Mouse (Mus musculus) limb, embryonic 12.5 days (tissue): ENCODE measurements around the gene Cpsf6. TPM values are rescaled to one million over a fixed set of nuclear protein-coding genes. Genes with fewer than 3 reads are reported as not detected.

Experiments used
- ATAC-seq: fragments of 200-750 bp; cut with Nextera tagmentation; 2 replicates; pipeline ENCODE4 v1.8.0; 2017; ENCODE audit warnings: low read depth, moderate TSS enrichment; ENCODE audit not compliant: insufficient number of reproducible peaks, insufficient read depth, low FRiP score, low TSS enrichment
- H3K27ac ChIP-seq: fragments of 300-500 bp; sonication (generic); 2 replicates; pipeline ENCODE4 v1.5.1; 2016; ENCODE audit warnings: mild to moderate bottlenecking, moderate library complexity
- H3K27me3 ChIP-seq: fragments of 300-500 bp; sonication (generic); 2 replicates; pipeline ENCODE4 v1.6.1; 2016; ENCODE audit warnings: mild to moderate bottlenecking, moderate library complexity
- H3K36me3 ChIP-seq: fragments of 300-500 bp; sonication (generic); 2 replicates; pipeline ENCODE4 v1.6.1; 2016; ENCODE audit warnings: mild to moderate bottlenecking, moderate library complexity
- H3K4me1 ChIP-seq: fragments of 300-500 bp; sonication (generic); replicated peaks from 2 replicates; pipeline ENCODE4 v1.6.1; 2016
- H3K4me2 ChIP-seq: fragments of 300-500 bp; sonication (generic); 2 replicates; pipeline ENCODE4 v1.6.1; 2016; ENCODE audit warnings: mild to moderate bottlenecking, moderate library complexity
- H3K4me3 ChIP-seq: fragments of 300-500 bp; sonication (generic); replicated peaks from 2 replicates; pipeline ENCODE4 v1.5.1; 2016; ENCODE audit warnings: mild to moderate bottlenecking
- H3K9ac ChIP-seq: fragments of 300-500 bp; sonication (generic); replicated peaks from 2 replicates; pipeline ENCODE4 v1.6.1; 2016; ENCODE audit warnings: mild to moderate bottlenecking, moderate library complexity
- H3K9me3 ChIP-seq: fragments of 300-500 bp; sonication (generic); 2 replicates; pipeline ENCODE4 v1.6.1; 2016; ENCODE audit warnings: mild to moderate bottlenecking, moderate library complexity
- WGBS: fragments of 180-500 bp; shearing (Covaris S2); methylation state at CpG from one replicate; pipeline ENCODE4 v1.1.7; 2016; 5-methylcytosine and 5-hydroxymethylcytosine counted together
- polyA plus RNA-seq: library from polyadenylated mRNA; unstranded; fragments of >200 nt; fragmentation: Nextera tagmentation; extraction: Ambion mirVana; gene quantifications from 2 replicates; pipeline ENCODE4 v1.2.1, GENCODE M21; 2016

Cpsf6 gene
- 231 and 234 TPM in 2 replicates for polyA plus RNA-seq

DNA sequence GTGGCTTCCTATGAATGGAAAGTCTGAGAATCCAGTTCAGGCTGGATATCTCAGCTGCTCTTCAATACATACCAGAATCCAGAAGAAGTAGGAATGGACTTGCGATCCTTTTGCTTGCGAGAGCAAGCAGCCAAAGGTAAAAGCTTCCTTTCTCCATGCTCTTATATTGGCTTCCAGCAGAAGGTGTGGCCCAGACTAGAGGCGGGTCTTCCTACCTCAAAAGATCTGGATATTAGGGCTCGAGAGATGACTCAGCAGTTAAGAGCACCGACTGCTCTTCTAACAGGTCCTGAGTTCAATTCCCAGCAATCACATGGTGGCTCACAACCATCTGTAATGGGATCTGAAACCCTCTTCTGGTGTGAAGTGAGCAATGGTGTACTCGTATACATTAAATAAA, at the start of gene Cpsf6:
Gene Cpsf6 (minus strand): TSS at position 108 of the 400 bp plus-strand sequence.
- Histone ChIP-seq H3K9me3 (no peaks in the 10 kb centered on the region), H3K9ac (no peak within 1 kb of the TSS), H3K4me3 (no peak within 1 kb of the TSS), H3K4me2 (no peak within 1 kb of the TSS), H3K36me3 (no peaks in the 10 kb centered on the region), H3K27ac (no peak within 1 kb of the TSS), H3K27me3 (no peaks in the 10 kb centered on the region), H3K4me1 (0 out of 2 replicates have a peak, but pooled peaks cover 4% of the 10 kb centered on the region)
- WGBS, result 86% methylated on average over 6 of the region's 6 CpGs
- no peak for ATAC-seq

DNA sequence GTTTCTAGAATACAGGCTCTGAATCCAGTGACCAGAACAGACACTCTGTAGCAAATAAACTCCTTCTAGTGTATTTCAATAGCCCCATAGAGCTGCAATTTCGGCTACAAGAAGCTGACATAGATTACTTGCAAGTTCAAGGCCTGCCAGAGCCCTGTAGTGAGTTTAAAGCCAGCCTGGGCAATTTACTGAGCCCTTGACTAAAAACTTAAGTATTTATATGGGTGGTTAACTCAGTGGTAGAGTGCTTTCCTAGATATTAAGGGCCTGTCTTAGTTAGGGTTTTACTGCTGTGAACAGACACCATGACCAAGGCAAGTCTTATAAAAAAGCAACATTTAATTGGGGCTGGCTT, 46.8 kb upstream of the Cpsf6 start:
- Histone ChIP-seq H3K9ac (no peak overlapping the region), H3K27ac (no peak overlapping the region), H3K9me3 (no peaks in the 10 kb centered on the region), H3K36me3 (no peaks in the 10 kb centered on the region), H3K4me2 (no peak overlapping the region), H3K4me1 (no peaks in the 10 kb centered on the region), H3K4me3 (no peak overlapping the region), H3K27me3 (peaks cover 12% of the 10 kb centered on the region; the same call in 1 of the 2 replicates)
- ATAC-seq, result no peak
- WGBS, result 70% methylated on average over 1 of the region's 1 CpGs

DNA sequence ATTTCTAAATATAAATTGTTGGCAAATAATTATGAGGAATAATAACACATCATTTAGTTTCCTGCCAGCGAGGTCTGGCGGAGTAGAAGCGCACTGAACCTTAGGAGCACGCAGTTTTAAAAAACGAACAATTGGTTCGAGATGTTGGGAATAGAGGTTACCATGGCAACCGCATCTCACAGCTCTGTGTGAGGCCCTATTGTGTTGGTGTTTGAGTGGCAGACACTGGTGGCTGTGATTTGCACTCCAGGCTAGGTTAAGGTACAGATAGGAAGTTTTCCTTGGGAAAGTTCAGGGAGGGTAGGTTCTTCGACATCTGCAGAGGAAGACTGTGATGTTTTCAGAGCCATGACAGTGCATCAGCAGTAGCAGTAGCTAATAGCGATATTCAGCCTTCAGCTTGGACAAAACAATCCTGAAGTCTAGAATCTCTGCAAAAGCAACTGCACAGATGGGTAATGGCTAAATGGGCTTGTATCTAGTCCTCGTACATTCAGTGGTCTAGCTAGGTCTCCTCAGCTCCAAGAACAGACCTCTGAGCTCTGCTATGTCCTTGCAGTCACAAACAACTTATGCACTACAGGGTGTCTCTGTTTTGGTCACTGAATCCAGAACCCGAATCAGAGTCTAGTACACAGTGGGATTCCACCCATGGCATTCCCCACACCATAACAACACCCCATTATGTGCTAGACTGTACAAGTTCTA, 46.2 kb upstream of the Cpsf6 start:
- peaks cover 12% of the 10 kb centered on the region for H3K27me3 ChIP-seq

DNA sequence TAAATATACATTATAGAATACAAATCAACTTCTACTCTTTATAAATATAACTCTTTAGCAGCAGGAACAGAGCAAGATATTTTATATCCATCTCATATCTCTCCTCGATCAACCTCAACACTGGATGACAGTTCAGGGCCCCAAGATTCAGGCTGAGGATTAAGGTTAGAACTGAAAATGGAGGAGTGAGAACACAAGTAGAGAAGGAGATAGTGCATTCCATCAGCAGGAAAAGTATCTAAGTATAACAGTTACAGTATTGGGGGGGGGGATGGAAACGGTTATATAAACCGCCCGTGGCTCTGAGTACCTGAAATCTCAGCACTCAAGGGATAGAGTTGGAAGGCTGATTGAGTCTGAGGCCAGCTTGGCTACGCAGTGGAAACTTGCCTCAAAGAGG, 45.2 kb upstream of the Cpsf6 start:
- H3K4me3 ChIP-seq, result no peak overlapping the region
- H3K4me1 ChIP-seq, result no peaks in the 10 kb centered on the region
- ATAC-seq, result no peak
- H3K9me3 ChIP-seq, result no peaks in the 10 kb centered on the region
- H3K4me2 ChIP-seq, result no peak overlapping the region
- no peak overlapping the region for H3K27ac ChIP-seq
- H3K27me3 ChIP-seq, result peaks cover 15% of the 10 kb centered on the region
- 92% methylated on average over 5 of the region's 5 CpGs for WGBS
- no peaks in the 10 kb centered on the region for H3K36me3 ChIP-seq
- no peak overlapping the region for H3K9ac ChIP-seq

More for the DNA sequence above, 46.2 kb upstream of the Cpsf6 start:
- Histone ChIP-seq H3K27ac (no peak overlapping the region), H3K4me3 (no peak overlapping the region), H3K4me1 (no peaks in the 10 kb centered on the region), H3K36me3 (no peaks in the 10 kb centered on the region), H3K4me2 (no peak overlapping the region), H3K9ac (no peak overlapping the region), H3K9me3 (no peaks in the 10 kb centered on the region)
- ATAC-seq, result no peak
- WGBS, result 49% methylated on average over 11 of the region's 11 CpGs

DNA sequence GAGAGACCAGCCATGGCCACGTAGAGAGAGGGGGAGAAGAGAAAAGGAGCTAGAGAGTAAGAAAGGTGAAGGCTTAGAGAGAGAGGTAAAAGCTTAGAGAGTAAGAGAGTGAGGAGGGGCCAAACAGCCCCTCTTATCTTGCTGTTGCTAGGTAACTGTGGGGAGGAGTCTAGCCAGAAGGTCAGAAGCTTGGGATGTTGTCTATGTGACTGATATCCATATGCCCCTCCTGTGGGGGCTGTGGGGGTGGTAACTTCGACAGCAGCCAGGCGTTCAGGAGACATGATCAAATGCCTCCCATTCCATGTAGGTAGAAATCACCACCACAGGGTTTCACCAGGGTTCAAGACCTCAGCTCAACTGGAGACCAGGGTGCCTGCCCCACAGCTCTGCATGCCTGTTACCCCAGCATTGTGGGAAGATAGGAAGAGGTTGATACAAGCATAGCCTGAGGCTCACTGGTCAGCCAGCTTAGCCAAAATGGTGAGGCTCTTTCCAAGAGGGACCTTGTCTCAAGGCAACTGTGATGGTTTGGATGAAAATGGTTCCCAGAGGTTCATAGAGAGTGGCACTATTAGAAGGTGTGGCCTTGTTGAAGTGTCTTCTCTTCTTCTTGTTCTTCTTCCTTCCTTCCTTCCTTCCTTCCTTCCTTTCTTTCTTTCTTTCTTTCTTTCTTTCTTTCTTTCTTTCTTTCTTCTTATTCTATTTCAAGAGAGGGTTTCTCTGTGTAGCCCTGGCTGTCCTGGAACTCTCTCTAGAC, 44.5 kb upstream of the Cpsf6 start:
- Histone ChIP-seq H3K27ac (no peak overlapping the region), H3K27me3 (peaks cover 15% of the 10 kb centered on the region), H3K4me2 (no peak overlapping the region), H3K9me3 (no peaks in the 10 kb centered on the region), H3K9ac (no peak overlapping the region), H3K4me1 (no peaks in the 10 kb centered on the region), H3K36me3 (no peaks in the 10 kb centered on the region), H3K4me3 (no peak overlapping the region)
- 77% methylated on average over 3 of the region's 3 CpGs for WGBS
- no peak for ATAC-seq

DNA sequence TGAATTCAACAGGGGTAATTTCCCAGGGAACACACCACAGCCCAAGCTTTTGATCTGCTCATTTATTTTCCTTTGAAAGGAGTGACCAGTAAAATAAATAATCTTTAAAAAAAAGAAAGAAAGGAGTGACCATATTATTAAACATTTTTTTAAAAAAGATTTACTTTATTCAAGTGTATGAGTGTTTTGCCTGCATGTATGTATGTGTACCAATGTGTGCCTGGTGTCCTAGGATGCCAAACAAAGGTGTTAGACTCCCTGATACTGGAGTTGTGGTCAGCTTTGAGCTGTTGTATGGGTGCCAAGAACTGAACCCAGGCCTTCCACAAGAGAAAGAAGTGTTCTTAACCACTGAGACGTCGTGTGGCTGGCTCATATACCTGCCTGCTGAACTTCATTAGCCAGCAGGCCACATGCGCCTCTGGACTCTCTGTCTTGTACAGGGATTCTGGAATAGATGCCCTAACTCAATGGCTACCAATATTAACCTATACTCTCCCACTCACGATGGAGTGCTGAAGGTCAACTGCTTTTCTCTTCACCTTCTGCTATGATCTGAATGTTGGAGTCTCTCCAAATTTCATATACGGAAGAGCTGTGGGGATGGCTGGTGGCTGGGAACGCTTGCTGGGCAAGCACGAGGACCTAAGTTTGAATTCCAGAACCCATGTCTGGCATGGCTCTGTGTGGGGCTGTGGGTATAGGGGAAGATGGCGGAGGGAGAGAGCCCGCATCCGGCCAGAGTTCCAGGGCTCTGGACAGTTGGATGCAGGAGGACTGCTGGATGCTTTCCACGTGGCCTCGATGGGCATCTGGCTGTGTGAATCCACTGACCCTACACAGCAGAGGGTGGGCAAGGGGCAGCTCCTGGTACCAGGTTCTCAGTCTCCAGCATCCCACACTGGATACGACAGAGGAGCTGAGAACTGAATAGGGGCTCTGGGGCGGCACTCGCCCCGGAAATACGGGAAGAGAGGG, 43.5 kb upstream of the Cpsf6 start:
- H3K9ac ChIP-seq, result no peak overlapping the region
- no peaks in the 10 kb centered on the region for H3K36me3 ChIP-seq
- no peaks in the 10 kb centered on the region for H3K9me3 ChIP-seq
- peaks cover 22% of the 10 kb centered on the region for H3K27me3 ChIP-seq
- no peak overlapping the region for H3K4me3 ChIP-seq
- no peak overlapping the region for H3K27ac ChIP-seq
- 88% methylated on average over 17 of the region's 17 CpGs for WGBS
- H3K4me1 ChIP-seq, result 0 out of 2 replicates have a peak, but pooled peaks cover 4% of the 10 kb centered on the region
- H3K4me2 ChIP-seq, result no peak overlapping the region
- no peak for ATAC-seq

DNA sequence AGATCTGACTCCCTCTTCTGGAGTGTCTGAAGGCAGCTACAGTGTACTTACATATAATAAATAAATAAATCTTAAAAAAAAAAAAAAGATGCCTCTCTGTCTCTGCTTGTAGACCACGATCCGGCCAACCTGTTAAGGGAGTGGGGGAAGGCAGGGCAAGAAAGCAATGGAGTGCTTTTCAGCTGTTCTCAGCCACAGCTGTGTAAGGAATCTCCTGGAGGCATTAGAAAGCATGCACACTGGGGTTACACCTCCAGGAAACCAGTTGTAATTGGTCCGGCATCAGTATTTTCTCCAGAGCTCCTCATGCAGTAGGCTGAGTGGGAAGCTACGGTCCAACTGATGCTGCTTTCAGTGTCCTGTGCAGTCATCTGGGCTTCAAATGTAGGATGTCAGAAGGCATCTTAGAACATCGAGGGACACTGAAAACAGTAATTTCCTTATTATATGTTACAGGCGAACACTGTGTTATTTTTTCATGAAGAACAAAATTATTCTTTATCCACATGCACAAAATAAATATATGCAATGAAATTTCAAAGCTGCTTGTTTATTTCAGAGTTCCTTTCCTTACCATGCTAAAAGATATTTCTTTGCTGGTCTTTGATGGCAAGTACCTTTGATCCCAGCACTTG, 42.5 kb upstream of the Cpsf6 start:
- Histone ChIP-seq H3K4me1 (peaks cover 12% of the 10 kb centered on the region), H3K27ac (no peak overlapping the region), H3K4me2 (no peak overlapping the region), H3K9me3 (no peaks in the 10 kb centered on the region), H3K4me3 (no peak overlapping the region), H3K27me3 (peaks cover 26% of the 10 kb centered on the region), H3K9ac (no peak overlapping the region), H3K36me3 (no peaks in the 10 kb centered on the region)
- WGBS, result 74% methylated on average over 6 of the region's 6 CpGs
- no peak for ATAC-seq

DNA sequence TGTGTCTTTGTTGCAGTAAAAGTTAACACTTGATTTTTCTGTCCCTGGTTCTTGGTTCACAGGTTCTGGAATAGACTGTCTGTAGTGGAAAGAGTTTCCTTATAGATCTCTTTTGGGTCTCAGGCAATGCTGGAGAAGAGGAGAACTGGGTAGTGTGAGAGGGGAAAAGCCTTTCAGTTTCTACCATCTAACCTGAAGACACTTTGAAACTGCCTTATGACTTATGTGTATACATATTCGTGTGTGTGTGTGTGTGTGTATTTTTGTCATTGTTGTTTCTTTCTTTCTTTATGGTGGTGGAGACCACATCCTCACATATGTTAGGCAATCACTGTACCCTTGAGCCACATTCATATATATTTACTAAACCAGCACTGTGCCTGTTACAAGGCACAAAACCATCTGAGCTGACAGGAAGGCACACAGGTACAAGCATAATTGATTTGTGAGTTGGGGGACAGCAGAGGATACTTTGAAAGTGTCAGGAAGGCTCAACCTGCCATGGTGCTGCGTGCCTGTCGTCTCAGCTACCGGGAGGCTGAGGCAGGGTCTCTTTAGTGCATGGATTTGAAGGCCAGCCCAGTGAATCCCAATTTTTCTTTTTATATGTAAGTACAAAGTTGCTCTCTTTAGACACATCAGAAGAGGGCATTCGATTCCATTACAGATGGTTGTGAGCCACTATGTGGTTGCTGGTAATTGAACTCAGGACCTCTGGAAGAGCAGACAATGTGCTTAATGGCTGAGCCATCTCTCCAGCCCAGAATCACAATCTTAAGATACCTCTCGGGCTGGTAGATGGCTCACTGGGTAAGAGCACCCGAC, 41.7 kb upstream of the Cpsf6 start:
- WGBS, result 81% methylated on average over 7 of the region's 7 CpGs

DNA sequence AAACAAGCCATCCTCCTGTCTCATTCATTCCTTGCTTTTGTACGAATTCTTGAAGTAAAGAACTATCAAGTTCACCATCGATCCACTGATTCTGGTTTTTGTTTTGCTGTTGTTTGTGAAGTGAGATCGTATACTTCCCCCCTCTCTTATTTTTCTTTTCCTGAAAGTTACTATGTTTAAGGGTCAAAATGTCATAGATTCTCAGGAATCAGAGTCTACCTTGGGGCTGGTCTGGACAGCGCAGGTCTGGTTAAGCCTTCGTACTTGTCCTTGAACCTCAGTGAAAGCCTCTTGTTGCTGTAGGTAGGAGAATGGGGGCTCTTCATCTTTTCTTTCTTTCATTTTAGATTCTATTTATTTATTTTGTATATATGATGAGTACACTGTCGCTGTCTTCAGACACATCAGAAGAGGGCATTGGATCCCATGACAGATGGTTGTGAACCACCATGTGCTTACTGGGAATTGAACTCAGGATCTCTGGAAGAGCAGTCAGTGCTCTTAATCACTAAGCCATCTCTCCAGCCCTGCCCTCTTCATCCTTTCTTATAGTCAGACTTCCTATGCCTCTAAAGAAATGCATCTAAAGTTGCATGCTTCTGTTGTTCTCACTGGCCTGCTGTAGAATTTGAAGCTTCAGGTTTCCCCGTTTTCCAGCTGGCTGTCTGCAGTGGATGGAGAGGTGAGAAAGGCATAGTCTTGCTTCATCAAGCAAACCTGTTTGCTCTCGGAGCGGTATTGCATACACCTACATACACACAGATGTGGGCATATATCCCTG, 40.9 kb upstream of the Cpsf6 start:
- WGBS, result 86% methylated on average over 9 of the region's 9 CpGs
- H3K27me3 ChIP-seq, result peaks cover 32% of the 10 kb centered on the region
- no peak overlapping the region for H3K9ac ChIP-seq
- no peak overlapping the region for H3K4me2 ChIP-seq
- H3K27ac ChIP-seq, result no peak overlapping the region
- ATAC-seq, result no peak
- H3K9me3 ChIP-seq, result no peaks in the 10 kb centered on the region
- H3K36me3 ChIP-seq, result no peaks in the 10 kb centered on the region
- peaks cover 15% of the 10 kb centered on the region for H3K4me1 ChIP-seq
- no peak overlapping the region for H3K4me3 ChIP-seq

More for the DNA sequence above, 41.7 kb upstream of the Cpsf6 start:
- Histone ChIP-seq H3K9me3 (no peaks in the 10 kb centered on the region), H3K4me1 (peaks cover 15% of the 10 kb centered on the region), H3K27ac (no peak overlapping the region), H3K36me3 (no peaks in the 10 kb centered on the region), H3K27me3 (peaks cover 32% of the 10 kb centered on the region), H3K4me2 (no peak overlapping the region), H3K4me3 (no peak overlapping the region), H3K9ac (no peak overlapping the region)
- ATAC-seq, result no peak
